Comparison of ENCODE assay signal across 18 mouse cellular contexts in the genomic region with DNA sequence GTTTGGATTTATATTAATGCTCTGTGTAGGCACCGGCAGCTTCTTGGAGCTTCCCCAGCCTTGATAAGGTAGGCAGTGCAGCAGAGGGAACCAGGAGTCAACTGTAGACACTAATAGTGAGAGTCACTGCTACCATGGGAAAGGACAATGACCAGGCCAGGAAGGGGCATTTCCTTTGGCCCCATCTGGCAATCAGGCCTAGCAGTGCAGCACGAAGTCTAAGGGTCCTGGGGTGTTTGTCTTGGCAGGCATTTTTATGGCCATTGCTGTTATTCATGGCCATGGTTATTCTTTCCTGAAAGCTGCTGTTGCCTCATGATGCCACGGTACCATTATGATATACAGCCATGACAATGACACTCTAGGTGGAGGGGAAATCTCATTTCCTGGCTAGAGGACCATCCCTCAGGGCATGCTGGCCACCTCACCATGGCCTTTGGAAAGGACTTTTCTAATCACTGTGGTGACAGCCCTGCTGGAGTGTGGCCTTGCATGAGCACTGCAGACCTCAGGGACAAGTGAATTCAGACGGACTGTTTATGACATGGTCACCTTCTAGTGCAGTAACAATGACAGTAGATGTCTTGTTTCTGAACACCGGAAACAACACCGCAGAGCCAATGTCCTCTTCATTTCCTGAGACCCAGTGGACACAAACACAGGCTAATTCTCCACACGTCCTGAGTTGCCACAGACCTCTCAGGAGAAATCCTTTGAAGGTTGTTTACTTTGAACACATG.
DNase-seq lines count a peak whose midpoint lies in the region; ATAC-seq and TF ChIP-seq lines count a peak whose summit lies in the region.
"Had no signal": no experiment of that assay in that cellular context is flagged by ENCODE, and none has a peak within 500 bp of the region (broad histone marks: within the 10 kb centered on the region; RNA-seq: fewer than 3 reads in every experiment).

No protein-coding gene starts in this region.

- H3K4me2 ChIP-seq in heart, embryonic 15.5 days = no peak overlapping the region
- no peak overlapping the region for H3K4me2 ChIP-seq in lung, embryonic 14.5 days
- H3K4me2 ChIP-seq in midbrain, embryonic 14.5 days (ENCODE audit: low read length) = no peak overlapping the region
- H3K4me2 ChIP-seq: forebrain, embryonic 15.5 days; limb, embryonic 15.5 days; neural tube, embryonic 12.5 days had no signal

- no peak overlapping the region for H3K9ac ChIP-seq in heart, embryonic 15.5 days
- no peak overlapping the region for H3K9ac ChIP-seq in lung, embryonic 14.5 days
- no peak overlapping the region for H3K9ac ChIP-seq in midbrain, embryonic 14.5 days (replicated peaks; ENCODE audit: low read length)
- H3K9ac ChIP-seq: forebrain, embryonic 15.5 days; limb, embryonic 15.5 days; neural tube, embryonic 12.5 days had no signal

- TF ChIP-seq CTCF in lung, embryonic 14.5 days (IDR thresholded peaks at IDR 0.05; ENCODE audit: low read depth) = no peak

- no peak overlapping the region for H3K4me3 ChIP-seq in heart, embryonic 15.5 days
- H3K4me3 ChIP-seq in lung, embryonic 14.5 days (ENCODE audit: low read depth, low read length) = no peak overlapping the region
- H3K4me3 ChIP-seq in midbrain, embryonic 14.5 days (replicated peaks; ENCODE audit: low read depth, low read length) = no peak overlapping the region
- H3K4me3 ChIP-seq: forebrain, embryonic 15.5 days; hindbrain, embryonic 10.5 days; limb, embryonic 15.5 days; neural tube, embryonic 12.5 days had no signal

- 0 out of 2 replicates have a peak overlapping the region, but pooled peaks have one; percentile 28 for H3K27ac ChIP-seq in heart, embryonic 15.5 days
- 0 out of 2 replicates have a peak overlapping the region, but pooled peaks have one; percentile 16 for H3K27ac ChIP-seq in lung, embryonic 14.5 days (ENCODE audit: low read depth)
- H3K27ac ChIP-seq in midbrain, embryonic 14.5 days (replicated peaks; ENCODE audit: low read depth, low read length) = no peak overlapping the region
- H3K27ac ChIP-seq: forebrain, embryonic 15.5 days; hindbrain, embryonic 10.5 days; limb, embryonic 15.5 days; neural tube, embryonic 12.5 days had no signal

- DNase-seq in heart, adult 9 months (ENCODE audit: low spot score in 2 of 2) = no peak
- peak; percentile 5 for DNase-seq in lung, embryonic 14.5 days
- no peak for DNase-seq in lung, postnatal 14 days
- DNase-seq in kidney, postnatal 14 days = peak; percentile 63
- DNase-seq in lung, postnatal 36 days = peak; percentile 50
- DNase-seq in midbrain, embryonic 14.5 days = no peak
- DNase-seq in cerebellum, adult 11 months = no peak
- DNase-seq: adrenal gland, adult 8-10 months; cerebellum, adult 8-10 months; gastrocnemius, postnatal 14 days; right cerebral cortex, postnatal 14 days; thymus, postnatal 36 days had no signal

- no peaks in the 10 kb centered on the region for H3K36me3 ChIP-seq in heart, embryonic 15.5 days
- H3K36me3 ChIP-seq in lung, embryonic 14.5 days (ENCODE audit: insufficient read depth) = no peaks in the 10 kb centered on the region
- no peaks in the 10 kb centered on the region for H3K36me3 ChIP-seq in midbrain, embryonic 14.5 days (ENCODE audit: control insufficient read depth, insufficient read depth, low read length)
- H3K36me3 ChIP-seq: forebrain, embryonic 15.5 days; hindbrain, embryonic 10.5 days; limb, embryonic 15.5 days; neural tube, embryonic 12.5 days had no signal

- H3K27me3 ChIP-seq in heart, embryonic 15.5 days = no peaks in the 10 kb centered on the region
- H3K27me3 ChIP-seq in lung, embryonic 14.5 days (ENCODE audit: insufficient read depth, low read length) = no peaks in the 10 kb centered on the region
- H3K27me3 ChIP-seq in midbrain, embryonic 14.5 days (ENCODE audit: control insufficient read depth, insufficient read depth, low read length) = no peaks in the 10 kb centered on the region
- H3K27me3 ChIP-seq: forebrain, embryonic 15.5 days; limb, embryonic 15.5 days had no signal

- H3K4me1 ChIP-seq in heart, embryonic 15.5 days (replicated peaks) = peaks cover 9% of the 10 kb centered on the region
- peaks cover 6% of the 10 kb centered on the region for H3K4me1 ChIP-seq in lung, embryonic 14.5 days (ENCODE audit: insufficient read depth)
- no peaks in the 10 kb centered on the region for H3K4me1 ChIP-seq in midbrain, embryonic 14.5 days (ENCODE audit: control insufficient read depth, insufficient read depth, low read length)
- H3K4me1 ChIP-seq: forebrain, embryonic 15.5 days; neural tube, embryonic 12.5 days had no signal

- no peaks in the 10 kb centered on the region for H3K9me3 ChIP-seq in heart, embryonic 15.5 days (replicated peaks)
- no peaks in the 10 kb centered on the region for H3K9me3 ChIP-seq in lung, embryonic 14.5 days (ENCODE audit: low read depth, low read length)
- no peaks in the 10 kb centered on the region for H3K9me3 ChIP-seq in midbrain, embryonic 14.5 days (ENCODE audit: control insufficient read depth, low read length)
- H3K9me3 ChIP-seq: forebrain, embryonic 15.5 days; hindbrain, embryonic 10.5 days; limb, embryonic 15.5 days; neural tube, embryonic 12.5 days had no signal

- 63% methylated on average over 7 of the region's 7 CpGs for WGBS in heart, embryonic 15.5 days
- WGBS in lung, embryonic 14.5 days = 49% methylated on average over 7 of the region's 7 CpGs
- 90% methylated on average over 7 of the region's 7 CpGs for WGBS in midbrain, embryonic 14.5 days

- ATAC-seq in heart, embryonic 15.5 days (replicated peaks; ENCODE audit: insufficient number of reproducible peaks, insufficient read depth, low FRiP score, low read depth) = peak; percentile 51; the same call in 1 of the 2 replicates
- ATAC-seq in lung, embryonic 14.5 days (ENCODE audit: insufficient read depth) = no peak; the same call in 1 of the 2 replicates
- ATAC-seq in midbrain, embryonic 14.5 days (ENCODE audit: low FRiP score, low TSS enrichment) = no peak
- ATAC-seq: CD4-positive, CD25-positive, alpha-beta regulatory T cell, adult 4 months; forebrain, embryonic 15.5 days had no signal

Comparison
In these comparisons a context has a peak if more than half of its experiments do, and no peak if none do; other contexts are left out.
1. DNase-seq: peak in lung, embryonic 14.5 days (single experiment), kidney, postnatal 14 days (single experiment) and lung, postnatal 36 days (single experiment); none in heart, adult 9 months (0 of 2), lung, postnatal 14 days (single experiment), midbrain, embryonic 14.5 days (single experiment) and cerebellum, adult 11 months (single experiment).